Mouse (Mus musculus) forebrain, postnatal 0 days (tissue): ENCODE measurements at regions not wholly inside any gene's neighbourhood (a gene's known extent, or its start where the extent isn't known, plus 50 kb on each side); places are given as distances from the start of the nearest gene placed in this dataset.

Experiments used
- ATAC-seq: fragments of 200-750 bp; cut with Nextera tagmentation; 2 replicates; pipeline ENCODE4 v1.8.0; 2017; ENCODE audit warnings: mild to moderate bottlenecking, moderate library complexity
- DNase-seq: peaks from one replicate; pipeline ENCODE4 v3.0.0-alpha.2; 2015
- H3K27ac ChIP-seq: fragments of 300-500 bp; sonication (generic); 2 replicates; pipeline ENCODE4 v1.5.1; 2014; ENCODE audit warnings: low read depth, mild to moderate bottlenecking, antibody characterized with exemption, low read length, moderate library complexity, mixed read lengths
- H3K27me3 ChIP-seq: fragments of 300-500 bp; sonication (generic); 2 replicates; pipeline ENCODE4 v1.6.1; 2014; ENCODE audit warnings: mild to moderate bottlenecking, low read length, mixed read lengths; ENCODE audit not compliant: insufficient read depth
- H3K36me3 ChIP-seq: fragments of 300-500 bp; sonication (generic); 2 replicates; pipeline ENCODE4 v1.6.1; 2014; ENCODE audit warnings: mild to moderate bottlenecking, moderate library complexity; ENCODE audit not compliant: insufficient read depth
- H3K4me1 ChIP-seq: fragments of 300-500 bp; sonication (generic); 2 replicates; pipeline ENCODE4 v1.6.1; 2014; ENCODE audit warnings: antibody characterized with exemption; ENCODE audit not compliant: insufficient read depth
- H3K4me2 ChIP-seq: fragments of 300-500 bp; sonication (generic); 2 replicates; pipeline ENCODE4 v1.6.1; 2014; ENCODE audit warnings: low read depth, mild to moderate bottlenecking, moderate library complexity
- H3K4me3 ChIP-seq: fragments of 300-500 bp; sonication (generic); 2 replicates; pipeline ENCODE4 v1.5.1; 2014; ENCODE audit warnings: low read depth, low read length, mixed read lengths
- H3K9ac ChIP-seq: fragments of 300-500 bp; sonication (generic); 2 replicates; pipeline ENCODE4 v1.6.1; 2014; ENCODE audit warnings: mild to moderate bottlenecking
- H3K9me3 ChIP-seq: fragments of 300-500 bp; sonication (generic); 2 replicates; pipeline ENCODE4 v1.6.1; 2016; ENCODE audit warnings: low read length
- CTCF ChIP-seq: sonication (generic); IDR thresholded peaks from 2 replicates; pipeline ENCODE4 v1.5.1; 2016; ENCODE audit warnings: antibody characterized with exemption, control low read depth, low read depth
- WGBS: fragments of 180-500 bp; shearing (Covaris S2); extraction: QIAGEN DNeasy Blood & Tissue Kit; methylation state at CpG from one replicate; pipeline ENCODE4 v1.1.7; 2014; 5-methylcytosine and 5-hydroxymethylcytosine counted together

DNA sequence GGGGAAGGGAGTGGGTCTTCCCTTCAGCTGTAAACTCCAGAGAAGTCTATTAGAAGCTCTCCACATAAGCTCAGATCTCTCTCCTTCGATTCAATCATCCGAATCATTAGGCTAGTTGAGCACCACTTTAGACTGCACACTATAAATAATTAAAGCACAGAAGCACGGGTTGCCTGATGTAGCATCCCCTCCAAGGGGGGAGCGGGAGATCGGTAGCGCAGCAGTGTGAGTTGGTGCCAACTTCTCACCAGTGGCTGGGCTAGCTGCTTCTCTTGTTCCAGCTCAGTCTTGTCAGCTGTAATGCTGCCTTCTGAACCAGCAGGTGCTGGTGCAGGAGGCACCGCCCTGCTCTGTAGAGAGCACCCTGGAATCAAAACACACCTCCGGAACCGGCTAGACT lies 78.6 kb downstream of the A830031A19Rik start:
- ATAC-seq = no peak
- no peak for TF ChIP-seq CTCF

DNA sequence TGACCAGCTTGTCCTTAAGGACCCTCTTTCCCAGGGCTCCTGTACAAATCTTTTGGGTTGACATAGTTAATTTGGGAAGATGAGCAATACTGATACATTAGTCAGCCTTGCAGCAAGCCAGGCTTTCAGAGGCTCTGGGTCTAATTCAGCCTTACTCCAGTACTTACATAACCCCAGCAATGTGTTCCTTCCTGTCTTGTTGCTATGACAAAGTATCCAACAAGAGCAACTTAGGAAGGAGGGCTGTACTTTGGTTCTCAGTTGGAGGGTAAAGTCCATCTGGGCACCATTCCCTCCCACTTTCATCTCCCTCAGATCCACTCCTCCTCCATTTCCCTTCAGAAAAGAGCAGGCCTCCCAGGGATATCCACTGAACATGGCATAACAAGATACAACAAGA lies 80.7 kb downstream of the A830031A19Rik start:
- Histone ChIP-seq H3K27me3 (no peaks in the 10 kb centered on the region), H3K4me2 (no peak overlapping the region), H3K27ac (no peak overlapping the region), H3K36me3 (no peaks in the 10 kb centered on the region), H3K4me1 (no peaks in the 10 kb centered on the region), H3K9ac (no peak overlapping the region), H3K4me3 (no peak overlapping the region), H3K9me3 (no peaks in the 10 kb centered on the region)
- TF ChIP-seq CTCF = no peak
- DNase-seq (no peak), ATAC-seq (no peak)

More for the DNA sequence above, 78.6 kb downstream of the A830031A19Rik start:
- 61% methylated on average over 9 of the region's 9 CpGs for WGBS
- no peaks in the 10 kb centered on the region for H3K36me3 ChIP-seq
- H3K9ac ChIP-seq = no peak overlapping the region
- no peak for DNase-seq
- H3K9me3 ChIP-seq = no peaks in the 10 kb centered on the region
- H3K27me3 ChIP-seq = no peaks in the 10 kb centered on the region
- H3K27ac ChIP-seq = no peak overlapping the region
- H3K4me2 ChIP-seq = no peak overlapping the region
- no peak overlapping the region for H3K4me3 ChIP-seq
- no peaks in the 10 kb centered on the region for H3K4me1 ChIP-seq

DNA sequence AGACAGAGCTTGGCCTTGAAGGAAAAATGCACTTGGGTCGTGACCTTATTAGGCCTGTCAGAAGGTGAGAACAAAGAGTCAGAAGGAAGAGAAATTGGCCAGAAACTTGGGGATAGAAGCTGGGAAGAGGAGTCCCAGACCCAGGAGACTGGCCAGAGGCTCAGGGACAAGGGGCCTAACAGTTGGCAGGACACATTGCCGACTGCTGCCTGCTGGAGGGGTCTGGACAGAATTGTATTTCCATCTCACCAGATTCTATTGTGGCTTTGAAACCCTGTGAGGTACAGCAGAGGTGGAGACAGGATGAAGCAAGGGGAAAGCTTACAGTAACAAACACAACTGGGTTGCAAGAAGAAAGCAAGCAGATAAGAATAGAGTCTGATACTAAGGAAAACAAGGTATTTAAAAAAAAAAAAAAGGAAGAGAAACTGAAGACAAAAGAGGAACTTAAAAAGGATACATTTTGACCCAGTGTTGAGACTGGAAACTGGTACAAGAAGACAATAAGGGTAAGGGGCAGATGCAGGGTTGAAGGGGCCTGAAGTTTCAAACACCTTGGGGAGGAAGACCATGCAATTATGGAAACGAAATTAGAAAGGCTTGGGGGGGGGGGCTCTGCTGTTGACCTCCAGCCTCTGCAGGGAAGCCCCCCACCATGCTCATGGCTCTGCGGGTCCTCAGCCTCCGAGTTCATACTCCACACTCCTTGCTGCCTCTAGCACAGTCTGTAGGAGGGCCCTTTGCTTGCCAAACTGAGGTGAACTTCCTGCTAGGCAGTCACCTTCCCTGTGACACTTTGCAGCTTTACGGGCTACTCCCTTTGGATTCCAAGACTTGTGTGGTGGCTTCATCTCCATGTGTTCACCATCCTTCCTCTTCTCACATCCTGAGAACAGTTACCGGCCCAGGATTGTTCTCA lies 87.1 kb downstream of the A830031A19Rik start:
- Histone ChIP-seq H3K9me3 (no peaks in the 10 kb centered on the region), H3K36me3 (no peaks in the 10 kb centered on the region), H3K4me1 (no peaks in the 10 kb centered on the region), H3K4me2 (no peak overlapping the region), H3K9ac (no peak overlapping the region), H3K27ac (no peak overlapping the region), H3K4me3 (no peak overlapping the region), H3K27me3 (no peaks in the 10 kb centered on the region)
- 78% methylated on average over 7 of the region's 7 CpGs for WGBS
- no peak for TF ChIP-seq CTCF
- ATAC-seq = no peak
- no peak for DNase-seq

DNA sequence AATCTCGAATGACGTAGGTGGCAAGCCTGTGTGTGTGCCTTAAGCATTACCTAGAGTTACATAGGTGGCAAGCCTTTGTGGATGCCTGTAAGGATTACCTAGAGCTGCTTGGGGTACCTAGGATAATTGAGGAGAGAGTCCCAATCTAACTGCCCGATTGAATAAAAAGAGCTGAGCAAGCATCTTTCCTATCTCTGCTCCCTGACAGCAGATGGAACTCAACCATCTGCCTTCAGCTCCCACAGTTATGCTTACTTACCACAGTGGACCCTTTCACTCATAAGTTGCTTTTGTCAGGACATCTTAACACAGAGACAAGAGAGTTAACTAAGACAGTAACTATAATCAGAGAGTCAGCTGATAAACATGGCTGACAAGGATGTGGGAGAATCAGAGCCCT lies 89.6 kb downstream of the A830031A19Rik start:
- no peak overlapping the region for H3K4me3 ChIP-seq
- no peak for TF ChIP-seq CTCF
- DNase-seq (no peak), ATAC-seq (no peak)
- H3K9ac ChIP-seq = no peak overlapping the region
- no peaks in the 10 kb centered on the region for H3K27me3 ChIP-seq
- H3K36me3 ChIP-seq = no peaks in the 10 kb centered on the region
- H3K4me1 ChIP-seq = no peaks in the 10 kb centered on the region
- H3K4me2 ChIP-seq = no peak overlapping the region
- 96% methylated on average over 3 of the region's 3 CpGs for WGBS
- no peak overlapping the region for H3K27ac ChIP-seq
- no peaks in the 10 kb centered on the region for H3K9me3 ChIP-seq

DNA sequence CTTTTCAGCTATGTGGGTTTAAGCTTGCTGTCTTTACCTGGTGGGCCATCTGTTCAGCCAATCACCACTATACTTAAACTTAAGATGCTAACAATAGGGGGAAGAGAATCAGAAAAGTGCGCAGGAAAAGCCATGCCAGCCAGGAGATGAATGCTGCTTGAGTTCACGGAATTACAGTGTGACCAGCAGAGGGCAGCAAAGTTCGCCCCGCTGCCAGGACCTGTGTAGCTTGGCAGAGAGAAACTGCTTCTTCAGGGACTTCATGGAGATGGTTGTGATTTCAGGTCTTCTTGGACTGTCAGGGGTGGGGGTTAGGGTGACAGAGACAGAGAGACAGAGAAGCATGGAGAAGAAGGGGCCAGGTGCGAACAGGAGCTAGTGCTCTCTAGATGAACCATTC lies 84.3 kb upstream of the Papolg start:
- 9% methylated on average over 5 of the region's 5 CpGs for WGBS
- peak; percentile 96 for TF ChIP-seq CTCF
- ATAC-seq = peak; percentile 93
- Histone ChIP-seq H3K4me2 (no peak overlapping the region), H3K9me3 (no peaks in the 10 kb centered on the region), H3K4me1 (no peaks in the 10 kb centered on the region), H3K36me3 (no peaks in the 10 kb centered on the region), H3K27ac (no peak overlapping the region), H3K9ac (no peak overlapping the region), H3K27me3 (no peaks in the 10 kb centered on the region), H3K4me3 (no peak overlapping the region)
- peak; percentile 92 for DNase-seq

DNA sequence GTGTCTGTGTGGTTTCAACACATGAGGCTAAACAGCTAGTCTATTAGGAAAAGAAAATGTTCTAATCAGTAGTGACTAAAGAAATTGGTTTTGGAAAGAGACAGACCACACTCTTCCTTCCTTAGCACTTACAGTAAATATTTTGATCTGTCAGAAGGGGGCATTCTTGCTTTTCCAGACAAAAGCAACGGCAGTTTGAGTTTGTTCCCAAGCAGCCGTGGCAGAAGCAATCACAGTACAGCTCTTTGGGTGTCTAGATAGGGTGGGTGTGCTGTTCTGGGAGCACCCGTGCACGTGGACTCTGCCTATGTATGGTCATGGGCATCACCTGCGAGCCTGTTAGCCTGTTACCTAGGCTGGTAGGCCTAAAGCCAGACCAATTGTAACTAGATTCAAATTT lies 83.2 kb upstream of the Papolg start:
- Histone ChIP-seq H3K27me3 (no peaks in the 10 kb centered on the region), H3K4me2 (no peak overlapping the region), H3K27ac (no peak overlapping the region), H3K4me3 (no peak overlapping the region), H3K9ac (no peak overlapping the region), H3K4me1 (no peaks in the 10 kb centered on the region), H3K9me3 (no peaks in the 10 kb centered on the region), H3K36me3 (no peaks in the 10 kb centered on the region)
- peak; percentile 44 for TF ChIP-seq CTCF
- peak; percentile 28; the same call in 1 of the 2 replicates for ATAC-seq
- DNase-seq = peak; percentile 44
- 55% methylated on average over 5 of the region's 5 CpGs for WGBS

DNA sequence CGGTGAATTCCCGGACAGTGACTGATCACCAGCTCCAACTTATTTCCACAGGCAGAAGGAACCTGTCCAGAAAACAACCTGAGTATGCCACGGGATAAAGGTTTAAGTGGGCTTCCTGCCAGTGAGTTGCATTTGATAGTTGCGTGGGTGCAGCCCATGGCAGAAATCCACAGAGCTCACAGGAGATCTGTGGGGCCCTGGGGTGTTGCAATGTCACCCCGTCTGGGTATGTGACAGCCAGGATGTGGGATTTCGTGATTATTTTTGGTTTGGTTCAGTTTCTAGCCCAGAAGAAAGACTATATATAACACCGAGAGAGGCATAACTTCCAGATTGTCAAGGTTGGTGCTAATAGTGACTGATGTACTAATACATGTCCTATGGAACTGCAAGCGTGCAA lies 82.0 kb upstream of the Papolg start:
- no peak overlapping the region for H3K27ac ChIP-seq
- H3K9ac ChIP-seq = no peak overlapping the region
- no peaks in the 10 kb centered on the region for H3K36me3 ChIP-seq
- DNase-seq (no peak), ATAC-seq (no peak)
- TF ChIP-seq CTCF = no peak
- H3K4me2 ChIP-seq = no peak overlapping the region
- WGBS = 80% methylated on average over 8 of the region's 8 CpGs
- no peak overlapping the region for H3K4me3 ChIP-seq
- no peaks in the 10 kb centered on the region for H3K4me1 ChIP-seq
- H3K9me3 ChIP-seq = no peaks in the 10 kb centered on the region
- H3K27me3 ChIP-seq = no peaks in the 10 kb centered on the region
